Mouse (Mus musculus): ENCODE results near the gene Gpc4.

DNA sequence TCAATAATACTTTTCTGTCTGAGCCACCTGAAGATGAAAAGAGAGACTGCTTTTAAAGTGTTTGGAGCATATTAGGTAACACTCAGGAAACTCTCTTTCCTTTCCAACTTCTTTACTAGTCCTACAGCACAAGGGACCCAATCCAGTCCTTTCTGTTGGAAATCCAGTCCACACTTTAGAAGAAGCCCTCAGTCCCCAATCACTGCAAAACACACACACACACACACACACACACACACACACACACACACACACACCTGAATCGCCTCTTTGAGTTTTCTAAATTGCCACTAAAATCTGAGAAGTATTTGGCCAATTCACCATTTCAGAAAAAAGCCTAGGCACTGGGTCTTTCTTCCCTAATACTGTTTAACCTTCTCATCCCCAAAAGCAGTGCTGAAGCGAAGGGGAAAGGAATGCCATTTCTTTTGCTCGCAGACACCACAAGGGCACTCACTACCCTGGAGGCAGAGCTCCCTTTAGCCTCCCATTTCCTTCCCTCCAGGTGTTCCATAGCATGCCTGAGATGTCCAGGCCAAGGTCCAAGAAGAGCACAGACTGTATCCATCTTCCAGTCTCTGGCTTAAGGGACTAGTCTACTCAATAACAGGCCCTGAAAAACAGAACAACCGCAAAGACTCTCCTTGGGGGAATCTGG, 28.4 kb upstream of the Gpc4 start:
- no peak for TF ChIP-seq POLR2A (IDR thresholded peaks at IDR 0.05; ENCODE audit: low read depth, low read length)
- no peak for TF ChIP-seq USF1 (IDR thresholded peaks at IDR 0.05; ENCODE audit: low read depth, low read length)
- no peak for TF ChIP-seq ZMIZ1 (IDR thresholded peaks at IDR 0.05; ENCODE audit: low read depth, low read length)
- no peak for TF ChIP-seq CTCF (conservative IDR thresholded peaks at IDR 0.05 in 1 of 2, IDR thresholded peaks at IDR 0.05 in 1 of 2; ENCODE audit: low read depth in 2 of 2, low read length in 2 of 2)
- TF ChIP-seq EP300 (IDR thresholded peaks at IDR 0.05; ENCODE audit: low read length) = no peak
- no peak for TF ChIP-seq ZKSCAN1 (IDR thresholded peaks at IDR 0.05; ENCODE audit: borderline replicate concordance, low read depth, low read length)
- TF ChIP-seq ZNF384 (IDR thresholded peaks at IDR 0.05; ENCODE audit: low read depth, low read length) = no peak
